Mouse (Mus musculus): Measurements from ENCODE around the gene Shc4.

The Shc4 gene

DNA sequence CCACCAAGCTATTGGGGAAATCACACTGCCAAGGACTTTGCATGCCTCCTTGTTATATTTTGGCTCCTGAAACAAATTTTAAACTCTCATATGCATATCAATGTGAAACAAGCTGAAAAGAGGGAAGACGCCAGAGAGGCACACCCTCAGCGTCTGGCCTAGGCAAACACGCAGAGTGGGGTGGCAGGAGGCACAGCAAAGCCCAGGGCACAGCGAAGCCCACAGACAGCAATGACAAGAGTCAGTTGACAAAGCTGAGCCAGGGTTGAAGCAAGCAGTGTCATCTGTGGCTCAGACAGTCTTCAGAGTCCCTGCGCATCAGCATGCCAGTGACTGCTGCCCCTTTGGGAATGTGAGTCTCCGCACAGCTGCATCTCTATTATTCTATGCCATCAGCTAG, 79.0 kb downstream of the Shc4 start:
- CTCF ChIA-PET = no interaction called here

DNA sequence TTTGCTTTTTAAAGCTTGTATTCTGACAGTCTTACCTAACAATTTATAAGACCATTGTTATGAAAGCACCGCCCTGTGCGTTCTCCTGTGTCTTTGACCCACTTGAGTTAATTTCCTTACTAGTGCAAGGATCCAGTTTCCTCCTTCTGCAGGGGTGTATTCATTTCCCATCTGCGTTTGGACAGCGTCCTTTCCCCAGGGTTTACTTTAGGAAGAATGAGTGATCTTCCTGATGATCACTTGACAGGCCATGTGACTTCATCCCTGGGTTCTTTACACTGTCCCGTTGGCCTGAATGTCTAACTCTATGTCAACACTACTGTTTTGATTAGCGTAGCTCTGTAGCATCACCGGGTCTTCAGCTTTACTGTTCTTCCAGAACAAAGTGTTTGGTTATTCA, 86.6 kb downstream of the Shc4 start:
- CTCF ChIA-PET = no interaction called here

DNA sequence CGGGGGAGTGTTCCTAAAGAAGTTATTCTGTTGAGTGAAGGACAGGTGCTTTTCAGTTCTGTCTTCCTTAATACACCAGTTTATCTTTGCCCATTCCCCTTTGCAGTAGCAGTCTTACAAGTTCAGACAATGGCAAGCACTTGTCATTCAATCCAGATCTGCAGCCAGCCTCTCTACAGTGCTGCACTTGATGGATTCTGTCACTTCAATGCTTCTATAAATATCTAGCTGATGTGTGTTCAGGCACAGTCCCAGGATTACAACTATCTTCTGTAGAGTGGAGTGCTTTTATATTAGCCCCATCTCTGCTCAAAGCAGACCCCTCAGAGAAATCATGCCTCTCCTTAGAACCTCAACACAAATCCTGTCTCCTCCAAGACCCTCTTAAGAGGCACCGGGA, 93.9 kb downstream of the Shc4 start:
- CTCF ChIA-PET = no interaction called here

DNA sequence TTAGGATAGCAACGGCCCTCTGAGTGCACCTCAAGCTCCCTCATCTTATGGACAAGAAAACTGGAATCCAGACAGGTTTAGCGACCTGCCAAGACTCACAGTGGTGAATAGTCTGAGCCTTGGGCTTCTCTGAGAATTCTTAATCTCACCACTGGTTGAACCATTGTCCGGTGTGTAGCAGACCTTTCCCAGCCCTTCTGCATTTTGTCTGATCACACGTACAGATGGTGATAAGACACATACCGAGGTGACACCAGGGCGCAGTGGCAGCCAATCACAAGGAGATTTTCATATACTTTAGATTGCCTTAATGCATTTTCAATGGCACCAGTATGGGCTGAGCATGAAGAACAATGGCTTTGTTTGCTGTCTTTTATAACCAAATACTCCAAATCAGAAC, 95.5 kb downstream of the Shc4 start:
- CTCF ChIA-PET = no interaction called here

DNA sequence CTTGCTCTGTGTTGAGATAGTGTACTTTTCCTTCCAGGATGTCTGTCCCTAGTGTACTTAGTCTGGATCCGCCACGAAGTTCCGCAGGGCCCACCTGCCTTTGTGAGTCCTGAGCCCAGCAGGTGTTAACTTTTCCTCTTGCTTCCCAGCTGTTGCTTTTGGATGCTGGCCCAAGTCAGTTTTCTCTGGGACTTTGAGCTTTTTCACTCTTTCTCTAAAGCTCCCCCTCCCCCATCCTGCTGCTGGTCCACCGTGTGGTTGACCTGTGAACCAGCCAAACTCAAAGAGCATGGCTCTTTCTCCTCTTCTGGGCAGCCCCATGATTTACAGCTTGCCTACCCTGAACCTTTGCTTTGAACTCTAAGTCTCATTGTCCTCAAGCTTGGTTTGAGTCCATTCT, 97.4 kb downstream of the Shc4 start:
- CTCF ChIA-PET = no interaction called here

DNA sequence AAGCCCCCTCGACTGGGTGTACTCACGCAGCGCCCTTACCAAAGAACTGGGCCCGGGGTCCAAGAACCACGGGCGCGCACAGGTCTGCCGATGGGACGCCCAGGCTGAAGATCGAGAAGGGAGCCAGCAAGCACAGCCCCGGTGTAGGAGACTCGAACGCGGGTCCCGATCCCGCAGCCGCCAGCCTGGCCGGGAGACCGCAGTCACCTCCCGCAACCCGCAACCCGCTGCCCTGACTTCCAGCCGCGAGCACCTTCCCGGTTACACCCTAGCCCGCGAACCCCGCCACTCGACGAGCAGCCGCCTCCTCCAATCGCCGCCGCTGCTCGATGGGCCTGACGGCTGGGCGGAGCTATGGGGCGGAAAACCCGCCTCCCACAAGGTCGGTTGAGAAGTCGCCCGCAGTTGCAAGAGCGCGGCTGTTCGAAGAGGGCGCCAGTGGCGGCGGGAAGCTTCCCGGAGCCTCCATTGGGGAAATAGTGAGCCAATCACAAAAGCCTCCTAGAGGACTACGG, 99.1 kb downstream of the Shc4 start, which contains the start of gene Cep152:
TSS of gene Cep152 (minus strand) at position 277 of the 515 bp plus-strand sequence.
- CTCF ChIA-PET = no interaction called here

DNA sequence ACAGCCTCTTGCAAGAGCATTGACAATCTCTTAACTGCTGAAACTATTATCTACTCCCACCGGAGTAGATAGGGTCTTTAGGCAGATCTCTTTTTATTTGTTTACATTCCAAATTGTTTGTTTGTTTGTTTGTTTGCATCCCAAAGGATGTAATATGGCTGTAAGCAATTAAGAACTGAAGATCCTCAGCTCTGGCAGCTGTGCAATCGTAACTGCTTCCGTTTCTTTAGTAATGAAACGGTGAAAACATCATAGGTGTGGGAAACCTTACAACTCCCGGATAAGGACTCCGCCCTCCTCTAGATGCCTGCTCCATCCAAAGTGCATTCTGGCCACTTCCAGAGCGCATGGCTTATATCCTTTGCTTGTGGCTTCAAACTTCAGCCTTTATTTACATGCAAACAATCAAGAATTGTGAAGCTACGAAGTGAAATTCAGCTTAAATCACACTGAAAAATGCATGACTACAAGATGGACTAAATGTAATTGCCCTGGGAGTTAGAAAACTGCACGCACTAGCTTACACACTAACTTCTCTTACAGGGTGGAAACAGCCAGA, 99.7 kb downstream of the Shc4 start:
- CTCF ChIA-PET = no interaction called here

DNA sequence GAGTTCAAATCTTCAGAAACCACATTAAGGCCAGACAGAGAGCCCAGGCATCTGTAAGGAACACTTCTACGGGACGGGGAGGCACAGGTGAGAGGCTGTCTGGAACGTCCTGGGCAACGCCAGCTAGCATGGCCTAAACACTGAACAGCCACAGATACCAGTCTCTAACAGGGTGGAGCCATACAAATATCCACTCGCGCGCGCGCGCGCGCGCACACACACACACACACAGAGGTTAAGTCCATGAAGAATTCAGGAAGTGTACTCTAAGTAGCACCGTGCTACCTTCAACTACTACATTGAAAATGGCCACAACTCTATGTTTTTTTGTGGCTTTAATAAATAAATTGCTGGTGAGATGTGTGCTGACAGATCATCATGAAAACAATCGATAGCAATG, 100.7 kb downstream of the Shc4 start:
- CTCF ChIA-PET = no interaction called here

DNA sequence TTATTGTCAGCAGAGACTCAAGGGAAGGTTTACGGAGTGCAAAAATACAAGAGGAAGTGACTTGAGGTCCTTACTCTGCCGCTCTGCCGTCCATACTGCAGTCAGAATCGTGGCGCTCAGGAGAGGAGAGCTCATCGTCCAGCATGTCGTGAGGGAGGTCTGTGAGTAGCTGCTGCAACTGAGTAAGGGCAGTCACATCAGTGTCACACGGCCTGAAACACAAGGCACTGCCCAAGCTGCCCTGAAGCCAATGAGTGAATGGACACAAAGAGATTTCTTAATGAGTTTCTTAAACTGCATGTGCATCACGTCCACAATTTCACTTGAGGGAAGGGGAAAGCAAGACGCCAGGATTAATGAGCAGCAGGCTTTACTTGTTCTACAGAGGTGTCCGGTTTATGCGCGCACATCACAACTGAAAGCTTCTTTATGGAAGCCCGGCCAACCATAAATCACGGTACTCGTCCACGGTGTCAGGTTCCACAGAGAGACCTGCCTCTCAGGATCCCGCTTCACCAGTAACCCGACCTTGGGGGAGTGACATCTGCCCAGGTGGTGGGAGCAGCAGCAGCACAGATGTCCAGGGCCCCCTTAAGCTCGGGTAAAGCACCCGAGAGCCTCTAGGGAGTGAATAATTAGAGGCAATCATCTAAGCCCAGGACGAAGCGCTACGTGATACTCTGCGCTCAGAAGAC, 103.6 kb downstream of the Shc4 start:
- CTCF ChIA-PET = interaction anchor here (0.7 kb wide), 1 partner anchor 63 kb away, joined by 3 read pairs; no protein-coding TSS in a partner anchor

DNA sequence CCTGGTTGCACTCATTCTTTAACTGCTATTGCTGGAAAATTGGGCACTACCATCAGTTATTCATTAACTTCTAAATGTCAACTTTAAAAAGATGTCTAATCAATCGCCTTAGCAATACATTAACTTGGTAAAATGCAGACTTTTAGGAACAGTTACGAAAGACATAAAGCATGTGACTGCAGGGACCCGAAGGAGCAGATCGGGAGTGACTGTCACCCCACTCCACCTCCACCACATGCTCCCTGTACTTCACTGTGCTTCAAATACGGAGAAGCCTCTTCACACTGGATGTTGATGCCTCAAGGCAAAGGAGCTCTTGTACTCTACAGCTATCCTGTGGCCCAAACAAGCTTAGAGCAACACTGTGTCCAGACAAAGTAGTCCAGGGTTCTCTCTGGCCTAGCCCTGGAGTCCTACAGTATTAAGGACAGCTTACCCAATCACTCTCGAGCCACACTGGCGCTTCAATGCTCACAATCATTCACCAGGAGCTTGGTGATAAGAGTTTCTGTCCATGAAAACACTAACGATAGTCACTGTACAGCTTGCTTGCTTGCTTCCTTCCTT, 108.0 kb downstream of the Shc4 start:
- CTCF ChIA-PET = no interaction called here

DNA sequence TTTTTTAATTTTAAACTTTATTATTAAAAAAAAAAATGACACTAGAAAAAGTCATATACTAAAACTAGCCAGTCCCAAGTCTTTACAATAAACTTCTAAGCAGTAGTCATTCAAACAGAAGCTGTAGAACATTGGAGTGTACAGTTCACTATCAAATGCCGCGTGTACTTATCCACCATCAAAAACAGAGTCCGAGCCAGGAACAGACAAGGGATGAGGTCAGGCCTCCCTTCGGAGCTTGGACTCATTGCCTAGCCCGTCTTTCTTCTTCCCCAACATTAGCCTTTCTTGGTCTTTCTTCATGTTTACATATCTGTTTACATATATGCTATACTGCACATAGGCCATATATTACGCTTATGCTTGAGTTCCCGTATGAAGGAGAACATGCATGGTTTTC, 108.5 kb downstream of the Shc4 start:
- CTCF ChIA-PET = no interaction called here

DNA sequence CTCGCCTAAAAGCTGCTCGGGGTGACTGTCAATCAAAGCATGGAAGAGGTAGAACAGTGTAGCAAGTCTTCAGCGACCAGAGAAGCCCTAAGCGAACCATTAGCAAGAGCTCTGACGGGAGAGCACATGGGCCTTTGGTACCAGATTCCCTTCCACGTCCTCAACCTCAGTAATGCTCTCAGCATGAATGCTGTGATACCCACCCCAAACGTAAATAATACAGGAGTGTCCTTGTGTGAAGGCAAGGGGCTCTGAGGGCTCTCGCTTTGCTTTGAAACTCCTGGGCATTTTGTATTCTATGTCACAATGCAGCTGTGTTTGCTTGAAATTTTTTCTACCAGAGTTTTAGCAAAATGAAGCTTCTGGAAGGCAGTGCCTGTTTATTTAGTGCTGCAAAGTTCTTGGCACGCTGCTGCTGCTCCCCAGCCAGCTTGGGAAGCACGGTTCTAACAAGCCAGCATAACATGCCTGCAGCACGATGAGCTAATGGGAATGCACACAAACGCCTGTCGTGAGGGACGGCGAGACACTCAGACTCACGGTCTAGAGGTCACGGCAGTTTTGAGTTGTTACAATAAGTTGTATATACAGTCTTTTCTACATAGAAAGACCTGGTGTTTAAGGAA, 117.6 kb downstream of the Shc4 start:
- CTCF ChIA-PET = no interaction called here

DNA sequence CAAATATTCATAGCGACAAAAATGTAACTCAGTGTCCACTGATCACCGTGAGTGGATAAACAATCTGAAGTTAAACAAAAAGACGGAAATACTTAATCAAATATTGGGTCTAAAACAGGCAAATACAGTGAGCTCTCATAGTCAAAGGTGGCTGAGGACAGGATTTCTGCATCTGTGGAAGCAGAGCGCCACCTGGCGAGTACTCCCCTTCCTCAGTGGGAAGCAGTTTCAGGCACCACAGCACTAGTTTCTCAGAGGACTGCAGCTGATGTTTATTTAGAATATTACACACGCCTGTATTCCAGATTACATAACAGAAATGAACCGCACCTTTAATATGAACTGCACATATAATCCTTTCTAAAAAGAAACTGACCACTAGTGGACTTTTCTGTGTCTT, 119.3 kb downstream of the Shc4 start:
- CTCF ChIA-PET = no interaction called here

DNA sequence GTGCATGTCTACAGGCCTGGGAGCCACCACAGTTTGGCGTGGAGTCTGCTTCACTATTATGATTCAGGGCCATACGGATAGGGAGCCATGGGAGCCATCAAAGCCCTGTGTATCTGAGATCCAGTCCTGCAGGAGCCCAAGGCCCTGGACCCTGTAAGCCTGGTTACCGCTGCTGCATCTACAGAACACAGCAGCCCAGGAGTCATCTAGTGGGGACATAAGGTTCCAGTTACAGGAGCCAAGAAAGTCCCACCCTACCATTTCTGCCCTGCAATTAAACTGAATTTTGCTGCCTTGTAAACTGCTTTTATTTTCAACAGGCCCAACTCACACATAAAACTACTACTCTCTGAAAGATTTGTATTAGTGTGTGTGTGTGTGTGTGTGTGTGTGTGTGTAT, 121.0 kb downstream of the Shc4 start:
- CTCF ChIA-PET = no interaction called here

DNA sequence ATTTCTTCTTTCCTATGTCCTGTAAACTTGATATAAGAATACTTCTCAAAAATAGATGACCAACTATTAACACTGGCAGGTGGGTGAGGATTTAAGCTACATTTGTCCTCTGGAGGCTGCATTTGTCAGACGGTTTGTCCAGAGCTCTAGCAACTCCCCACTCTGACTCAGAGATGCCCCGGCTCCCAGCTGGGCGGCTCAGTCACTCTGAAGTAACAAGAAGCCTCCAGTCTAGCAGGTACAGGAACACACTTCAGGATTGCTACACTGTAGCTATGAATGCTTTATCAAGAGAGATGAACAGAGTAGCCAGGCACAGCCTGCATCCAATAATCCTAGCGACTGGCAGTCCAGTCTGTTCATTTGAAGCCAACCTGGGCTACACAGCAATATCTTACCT, 125.0 kb downstream of the Shc4 start:
- CTCF ChIA-PET = no interaction called here

DNA sequence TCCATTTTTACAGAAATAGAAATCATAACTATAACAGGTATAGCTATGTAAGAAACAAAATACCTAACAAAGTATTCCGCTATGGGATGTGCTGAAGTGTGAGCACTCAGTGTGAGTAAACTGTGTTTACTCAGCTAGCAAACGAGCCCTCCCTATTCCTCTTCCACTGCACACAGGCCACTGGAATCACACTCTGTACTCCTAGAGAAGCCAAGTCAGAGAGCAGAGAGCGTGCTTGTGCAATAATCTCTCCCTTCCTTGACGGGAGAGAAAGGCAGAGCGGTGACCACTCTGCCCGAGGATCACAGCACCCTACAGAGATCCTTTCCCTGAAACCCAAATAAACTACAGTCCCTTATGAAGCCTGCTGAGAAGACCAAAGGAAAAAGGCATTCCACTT, 125.7 kb downstream of the Shc4 start:
- CTCF ChIA-PET = no interaction called here

DNA sequence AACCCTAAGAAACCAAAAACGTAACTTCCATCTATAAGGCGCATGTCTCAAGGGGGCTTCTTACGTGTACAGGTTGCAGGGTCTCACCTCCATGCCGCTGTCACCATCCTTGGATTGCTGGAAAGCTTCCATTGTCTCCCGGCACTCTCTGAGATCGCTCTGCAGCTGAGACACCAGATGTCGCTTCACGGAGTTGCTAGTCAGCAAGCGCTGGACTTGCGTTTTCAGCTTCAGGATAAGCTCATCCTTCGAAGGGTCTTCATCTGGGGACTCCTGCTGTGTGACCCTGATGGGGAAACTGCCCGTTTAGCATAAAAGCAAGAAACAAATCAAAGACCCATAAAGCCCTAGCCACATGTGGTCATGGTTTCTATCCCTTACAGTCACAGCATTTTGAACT, 129.2 kb downstream of the Shc4 start:
- CTCF ChIA-PET = no interaction called here

DNA sequence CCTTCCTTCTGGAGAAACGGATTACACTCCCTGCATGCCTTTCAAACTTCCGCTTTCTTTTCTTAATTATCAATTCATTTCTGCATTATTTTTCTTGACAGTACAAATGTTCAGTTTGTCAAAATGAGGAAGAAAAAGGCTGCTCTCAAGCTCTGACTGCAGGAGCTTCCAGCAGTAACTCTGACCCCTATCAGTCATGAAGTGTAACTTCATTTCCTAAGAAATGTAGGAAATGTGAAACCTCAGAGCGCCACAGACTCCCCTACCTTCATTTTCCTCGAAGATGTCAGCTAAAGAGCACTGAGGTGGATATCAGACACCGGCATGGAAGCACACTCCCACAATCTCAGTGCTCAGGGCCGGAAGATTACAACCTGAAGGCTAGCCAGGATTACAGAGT, 129.9 kb downstream of the Shc4 start:
- CTCF ChIA-PET = no interaction called here

DNA sequence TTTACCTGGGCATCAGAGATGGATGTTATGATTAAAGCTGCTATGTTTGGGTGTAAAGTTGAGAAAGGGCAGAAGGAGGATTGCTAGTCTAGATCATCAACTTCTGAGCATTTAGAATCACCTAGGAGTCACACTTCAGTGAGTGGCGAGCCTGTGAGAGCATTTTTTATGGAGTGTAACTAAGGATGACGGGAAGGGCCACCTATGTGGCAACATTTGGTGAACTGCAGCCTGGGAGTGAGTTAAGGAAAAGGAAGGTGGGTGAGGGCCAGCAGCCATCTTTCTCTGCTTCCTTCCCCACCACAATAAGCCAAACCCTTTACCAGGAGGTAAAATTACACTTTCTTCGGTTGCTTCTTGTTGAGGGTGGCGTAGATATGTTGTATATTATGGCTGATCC, 132.1 kb downstream of the Shc4 start:
- CTCF ChIA-PET = no interaction called here

DNA sequence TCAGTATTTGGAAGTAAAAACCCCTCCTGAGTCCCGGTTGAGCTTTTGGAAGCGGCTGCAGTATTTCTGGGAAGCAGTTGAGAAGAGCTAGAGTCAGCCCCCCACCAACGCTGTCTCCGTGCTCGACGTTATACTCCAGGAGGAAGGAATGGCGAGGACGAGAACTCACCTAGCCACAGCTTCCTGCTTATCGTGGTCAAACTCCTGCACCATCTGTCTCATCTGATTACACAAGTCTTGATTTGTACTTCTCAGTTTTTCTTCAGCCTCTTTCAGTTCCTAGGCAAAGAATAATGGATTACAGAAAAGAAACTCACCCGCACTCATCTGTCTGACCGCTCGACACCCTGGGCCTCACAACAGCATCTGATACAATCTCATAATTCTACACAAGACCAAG, 134.7 kb downstream of the Shc4 start:
- CTCF ChIA-PET = no interaction called here

DNA sequence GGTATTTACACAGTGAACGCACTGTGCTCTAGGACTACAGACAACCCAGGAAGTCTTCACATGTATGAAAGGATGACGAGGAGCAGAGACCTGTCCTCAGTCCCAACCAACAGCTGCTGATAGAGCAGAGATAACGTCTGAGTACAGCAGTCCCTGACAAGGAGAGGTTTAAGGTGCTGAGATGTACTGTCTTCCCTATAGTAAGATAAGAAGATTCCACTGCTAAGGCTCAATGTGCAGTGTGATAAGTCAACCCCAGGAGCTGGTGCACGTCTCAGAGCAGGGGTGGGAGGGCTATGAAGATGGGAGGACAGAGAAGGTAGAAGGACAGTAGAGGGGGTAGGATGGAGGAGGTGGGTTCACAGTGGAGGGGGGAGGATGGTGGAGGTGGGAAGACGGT, 142.9 kb downstream of the Shc4 start:
- CTCF ChIA-PET = no interaction called here

DNA sequence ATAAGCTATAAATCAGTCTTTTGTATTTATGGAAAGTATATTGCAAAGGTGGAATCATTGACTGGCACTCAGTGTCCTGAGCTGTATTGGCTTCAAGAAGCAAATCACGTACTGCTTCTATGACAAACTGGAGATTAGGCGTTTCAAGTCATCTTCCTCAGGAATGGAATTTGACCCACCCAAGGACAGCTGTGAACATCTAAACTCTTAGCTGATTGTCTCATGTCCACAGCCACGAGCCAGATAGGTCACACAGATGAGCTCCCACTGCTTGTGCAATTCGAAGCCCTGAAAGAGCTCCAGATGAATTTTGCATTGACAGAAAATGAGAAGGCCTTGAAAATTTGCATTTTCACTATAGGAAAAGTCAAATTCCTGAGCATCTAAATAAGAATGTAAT, 146.3 kb downstream of the Shc4 start:
- CTCF ChIA-PET = no interaction called here
